Mouse (Mus musculus) MEL (cell line): ENCODE data around the gene Poln. TPM values are rescaled to one million over a fixed set of nuclear protein-coding genes. Genes with fewer than 3 reads are reported as not detected.

Experiments
- DNase-seq: peaks from one replicate; pipeline ENCODE4 v3.0.0; 2011; ENCODE audit warnings: low read depth, low spot score
- H3K27ac ChIP-seq: 2 replicates; pipeline ENCODE4 v1.5.1; 2012; ENCODE audit warnings: low read depth, mild to moderate bottlenecking, control low read depth, low read length, moderate library complexity; ENCODE audit not compliant: control insufficient read depth
- H3K27me3 ChIP-seq, 2 experiments: fragments of 150-350 bp in 1 of 2; sonication (generic) in 1 of 2; 2 replicates each; pipeline ENCODE4 v1.6.1; 2012; ENCODE audit warnings: low read length in 2 of 2, mild to moderate bottlenecking in 2 of 2, improper control_type of control experiment in 1 of 2, moderate library complexity in 1 of 2; ENCODE audit not compliant: insufficient read depth in 2 of 2, control insufficient read depth in 1 of 2
- H3K36me3 ChIP-seq, 2 experiments: 2 replicates each; pipeline ENCODE4 v1.6.1; 2012 to 2014; ENCODE audit warnings: low read length in 2 of 2, improper control_type of control experiment in 1 of 2, inconsistent platforms in 1 of 2, mild to moderate bottlenecking in 1 of 2; ENCODE audit not compliant: insufficient read depth in 2 of 2, control insufficient read depth in 1 of 2
- H3K4me1 ChIP-seq, 2 experiments: fragments of 150-350 bp in 1 of 2; sonication (generic) in 1 of 2; 2 replicates each; pipeline ENCODE4 v1.6.1; 2012; ENCODE audit warnings: low read length in 2 of 2, improper control_type of control experiment in 1 of 2, mild to moderate bottlenecking in 1 of 2; ENCODE audit not compliant: insufficient read depth in 2 of 2, control insufficient read depth in 1 of 2
- H3K4me3 ChIP-seq, 2 experiments: fragments of 150-350 bp in 1 of 2; sonication (generic) in 1 of 2; 2 replicates each; pipeline ENCODE4 v1.5.1; 2012; ENCODE audit warnings: low read depth in 2 of 2, low read length in 2 of 2, mild to moderate bottlenecking in 2 of 2, moderate library complexity in 2 of 2, control low read depth in 1 of 2, improper control_type of control experiment in 1 of 2; ENCODE audit not compliant: control insufficient read depth in 1 of 2, insufficient read depth in 1 of 2
- H3K79me2 ChIP-seq: 2 replicates; pipeline ENCODE4 v1.6.1; 2012; ENCODE audit warnings: mild to moderate bottlenecking, low read length, moderate library complexity; ENCODE audit not compliant: control insufficient read depth, poor library complexity, insufficient read depth
- H3K9ac ChIP-seq: 2 replicates; pipeline ENCODE4 v1.6.1; 2012; ENCODE audit warnings: low read depth, mild to moderate bottlenecking, control low read depth, low read length, moderate library complexity; ENCODE audit not compliant: control insufficient read depth, poor library complexity, severe bottlenecking
- H3K9me3 ChIP-seq: fragments of 150-350 bp; sonication (generic); replicated peaks from 2 replicates; pipeline ENCODE4 v1.6.1; 2012; ENCODE audit warnings: mild to moderate bottlenecking, low read length, improper control_type of control experiment, moderate library complexity; ENCODE audit not compliant: insufficient read depth
- BHLHE40 ChIP-seq: IDR thresholded peaks from 2 replicates; pipeline ENCODE4 v1.6.1; 2012; ENCODE audit warnings: low read depth, mild to moderate bottlenecking, inconsistent platforms, low read length, improper control_type of control experiment, borderline replicate concordance
- ELF1 ChIP-seq: IDR thresholded peaks from 2 replicates; pipeline ENCODE4 v1.6.1; 2014; ENCODE audit warnings: low read depth, mild to moderate bottlenecking, inconsistent platforms, low read length, improper control_type of control experiment, moderate library complexity
- EP300 ChIP-seq, 2 experiments: IDR thresholded peaks; 2 replicates each; pipeline ENCODE4 v1.6.1; 2011; ENCODE audit warnings: improper control_type of control experiment in 2 of 2, low read length in 2 of 2, low read depth in 1 of 2, mild to moderate bottlenecking in 1 of 2
- GABPA ChIP-seq: IDR thresholded peaks from 2 replicates; pipeline ENCODE4 v1.6.1; 2012; ENCODE audit warnings: low read depth, mild to moderate bottlenecking, inconsistent platforms, low read length, improper control_type of control experiment, moderate library complexity
- GATA1 ChIP-seq: IDR thresholded peaks from 2 replicates; pipeline ENCODE4 v1.6.1; 2011; ENCODE audit warnings: low read depth, low read length, improper control_type of control experiment
- JUND ChIP-seq: IDR thresholded peaks from 2 replicates; pipeline ENCODE4 v1.6.1; 2011; ENCODE audit warnings: low read depth, mild to moderate bottlenecking, improper control_type of control experiment, low read length
- MAFK ChIP-seq: IDR thresholded peaks from 2 replicates; pipeline ENCODE4 v1.6.1; 2011; ENCODE audit warnings: low read depth, mild to moderate bottlenecking, low read length, improper control_type of control experiment, borderline replicate concordance
- MAZ ChIP-seq: IDR thresholded peaks from 2 replicates; pipeline ENCODE4 v1.6.1; 2012; ENCODE audit warnings: low read depth, mild to moderate bottlenecking, inconsistent platforms, low read length, improper control_type of control experiment
- MXI1 ChIP-seq: IDR thresholded peaks from 2 replicates; pipeline ENCODE4 v1.6.1; 2011; ENCODE audit warnings: mild to moderate bottlenecking, low read depth, low read length, improper control_type of control experiment
- POLR2A ChIP-seq, 2 experiments: IDR thresholded peaks; 2 replicates each; pipeline ENCODE4 v1.6.1; 2011 to 2012; ENCODE audit warnings: low read length in 2 of 2, mild to moderate bottlenecking in 2 of 2, control low read depth in 1 of 2, improper control_type of control experiment in 1 of 2, low read depth in 1 of 2, moderate library complexity in 1 of 2; ENCODE audit not compliant: control insufficient read depth in 1 of 2, insufficient read depth in 1 of 2, poor library complexity in 1 of 2
- POLR2AphosphoS2 ChIP-seq: IDR thresholded peaks from 2 replicates; pipeline ENCODE4 v1.6.1; 2011; ENCODE audit warnings: low read length, improper control_type of control experiment
- RAD21 ChIP-seq: IDR thresholded peaks from 2 replicates; pipeline ENCODE4 v1.6.1; 2011; ENCODE audit warnings: mild to moderate bottlenecking, low read depth, low read length, improper control_type of control experiment
- SIN3A ChIP-seq: IDR thresholded peaks from 2 replicates; pipeline ENCODE4 v1.6.1; 2012; ENCODE audit warnings: low read length, improper control_type of control experiment, inconsistent platforms
- TAL1 ChIP-seq: IDR thresholded peaks from 2 replicates; pipeline ENCODE4 v1.6.1; 2012; ENCODE audit warnings: mild to moderate bottlenecking, inconsistent platforms, low read length, moderate library complexity, mixed read lengths
- TBP ChIP-seq: IDR thresholded peaks from 2 replicates; pipeline ENCODE4 v1.8.0; 2011; ENCODE audit warnings: low read depth, low read length, improper control_type of control experiment
- UBTF ChIP-seq: IDR thresholded peaks from 2 replicates; pipeline ENCODE4 v1.6.1; 2012; ENCODE audit warnings: low read depth, mild to moderate bottlenecking, inconsistent platforms, low read length, improper control_type of control experiment, moderate library complexity, borderline replicate concordance; ENCODE audit not compliant: insufficient read depth
- USF1 ChIP-seq: IDR thresholded peaks from 2 replicates; pipeline ENCODE4 v1.6.1; 2014; ENCODE audit warnings: low read depth, mild to moderate bottlenecking, inconsistent platforms, low read length, improper control_type of control experiment, moderate library complexity
- ZC3H11A ChIP-seq: IDR thresholded peaks from 2 replicates; pipeline ENCODE4 v1.6.1; 2012; ENCODE audit warnings: low read depth, mild to moderate bottlenecking, inconsistent platforms, low read length, improper control_type of control experiment
- polyA plus RNA-seq, 2 experiments: library from polyadenylated mRNA; stranded (reverse) in 1 of 2; unstranded in 1 of 2; fragments of >175 nt in 1 of 2; fragments of >200 nt in 1 of 2; gene quantifications; 2 replicates each; pipeline versions ENCODE4 v1.2.1 to v1.2.4; 2012; ENCODE audit warnings: low replicate concordance in 2 of 2, low read depth in 1 of 2; ENCODE audit not compliant: insufficient read length in 2 of 2, insufficient read depth in 1 of 2, missing spikeins in 1 of 2
- total RNA-seq: library from RNA; depleted of rRNA; stranded (reverse); fragments of 300-350 nt; gene quantifications from 2 replicates; pipeline ENCODE4 v1.2.3, GENCODE M21; 2012

Poln gene
- total and polyA plus RNA-seq, 3 experiments = 0.50 to 1.0 TPM; not detected in 1

GRCm38 (mm10) chr5:34004618-34005017 lies 164.6 kb downstream of the Poln start:
- H3K27ac ChIP-seq = no peak overlapping the region
- no peak overlapping the region for H3K4me3 ChIP-seq
- DNase-seq = no peak
- H3K27me3 ChIP-seq = no peaks in the 10 kb centered on the region
- H3K79me2 ChIP-seq = no peaks in the 10 kb centered on the region
- no peaks in the 10 kb centered on the region for H3K4me1 ChIP-seq
- no peaks in the 10 kb centered on the region for H3K36me3 ChIP-seq
- no peaks in the 10 kb centered on the region for H3K9me3 ChIP-seq
- TF ChIP-seq BHLHE40 = no peak
- no peak for TF ChIP-seq POLR2A (IDR thresholded peaks at IDR 0.05; ENCODE audit: control insufficient read depth in 1 of 2, insufficient read depth in 1 of 2, low read depth in 1 of 2, low read length in 2 of 2, poor library complexity in 1 of 2)
- TF ChIP-seq USF1 = no peak
- TF ChIP-seq GABPA = no peak
- TF ChIP-seq ZC3H11A = no peak
- TF ChIP-seq MAFK = no peak
- no peak for TF ChIP-seq RAD21
- no peak for TF ChIP-seq TAL1
- TF ChIP-seq GATA1 = no peak
- TF ChIP-seq MXI1 = no peak
- no peak for TF ChIP-seq ELF1
- TF ChIP-seq MAZ = no peak
- TF ChIP-seq, all 39 proteins: peak for 0
- H3K9ac ChIP-seq = no peak overlapping the region

DNA sequence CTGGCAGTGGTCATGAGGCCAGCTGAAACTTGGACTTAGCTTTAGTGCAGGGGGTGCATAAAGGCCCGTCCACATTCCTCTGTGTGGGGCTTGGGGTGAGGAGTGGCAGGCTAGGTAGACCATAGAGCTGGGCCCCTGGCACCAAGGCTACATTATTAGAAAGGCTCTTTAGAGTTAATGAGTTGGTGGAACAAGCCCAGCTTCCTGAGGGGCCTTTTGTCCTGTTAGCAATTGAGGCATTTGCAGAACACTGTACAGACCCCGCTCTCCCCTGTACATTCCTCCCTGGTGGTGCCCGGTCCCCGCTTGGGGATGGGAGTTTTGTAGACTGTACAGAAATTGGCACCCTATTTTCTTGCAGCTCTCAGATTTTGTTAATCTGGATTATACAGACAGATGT lies 166.6 kb downstream of the Poln start:
- Histone ChIP-seq H3K9ac (no peak overlapping the region), H3K4me1 (no peaks in the 10 kb centered on the region), H3K9me3 (no peaks in the 10 kb centered on the region), H3K27ac (no peak overlapping the region), H3K27me3 (no peaks in the 10 kb centered on the region), H3K79me2 (no peaks in the 10 kb centered on the region), H3K36me3 (no peaks in the 10 kb centered on the region), H3K4me3 (no peak overlapping the region)
- TF ChIP-seq POLR2AphosphoS2 (no peak), UBTF (no peak), SIN3A (no peak), MAFK (no peak), TBP (no peak)
- DNase-seq = no peak

DNA sequence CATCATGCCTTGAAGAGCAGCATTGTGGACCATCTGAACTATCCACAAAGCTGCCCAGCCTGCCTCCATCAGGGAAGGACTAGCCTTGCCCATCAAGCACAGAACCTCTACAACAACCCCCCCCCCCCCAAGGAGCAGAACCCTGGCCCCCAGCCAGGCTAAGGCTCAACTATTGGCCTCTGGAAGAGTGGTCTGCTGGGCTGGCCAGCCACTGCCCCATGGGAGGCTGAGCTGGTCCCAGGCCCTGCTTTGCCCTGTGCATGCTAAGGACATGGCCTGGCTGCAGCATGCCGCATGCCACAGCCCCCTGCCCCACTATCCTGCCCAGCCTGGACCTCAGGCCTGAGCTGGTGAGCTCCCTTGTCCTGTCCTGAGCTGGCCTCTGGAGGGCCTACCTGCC lies 167.8 kb downstream of the Poln start:
- H3K4me3 ChIP-seq = no peak overlapping the region
- no peak overlapping the region for H3K9ac ChIP-seq
- H3K27me3 ChIP-seq = no peaks in the 10 kb centered on the region
- no peak for DNase-seq
- H3K27ac ChIP-seq = no peak overlapping the region
- no peaks in the 10 kb centered on the region for H3K9me3 ChIP-seq
- no peaks in the 10 kb centered on the region for H3K79me2 ChIP-seq
- H3K4me1 ChIP-seq = no peaks in the 10 kb centered on the region
- TF ChIP-seq JUND (no peak), EP300 (IDR thresholded peaks at IDR 0.05; ENCODE audit: low read depth in 1 of 2, low read length in 2 of 2) (no peak), ZC3H11A (no peak)
- no peaks in the 10 kb centered on the region for H3K36me3 ChIP-seq
